Mouse (Mus musculus) liver, postnatal 0 days (tissue): ENCODE measurements around the gene Sco1.

Experiments
- CTCF ChIP-seq: sonication (generic); IDR thresholded peaks from 2 replicates; pipeline ENCODE4 v1.5.1; 2016; ENCODE audit warnings: antibody characterized with exemption, low read depth
- EP300 ChIP-seq: IDR thresholded peaks from 2 replicates; pipeline ENCODE4 v1.6.1; 2016; ENCODE audit warnings: antibody characterized with exemption, low read depth, mild to moderate bottlenecking

GRCm38 (mm10) chr11:67110168-67110948, 57.9 kb downstream of the Sco1 start:
- TF ChIP-seq CTCF (peak; percentile 83), EP300 (no peak)
